Mouse (Mus musculus) skeletal muscle tissue, postnatal 0 days (tissue): ENCODE results near the gene Mansc1. TPM values are rescaled to one million over a fixed set of nuclear protein-coding genes. Genes with fewer than 3 reads are reported as not detected.

Experiments
- polyA plus RNA-seq: library from polyadenylated mRNA; unstranded; fragments of >200 nt; fragmentation: Nextera tagmentation; extraction: Ambion mirVana; gene quantifications from 2 replicates; pipeline ENCODE4 v1.2.1, GENCODE M21; 2015

Mansc1 gene
- polyA plus RNA-seq: 2.3 and 2.8 TPM in 2 replicates

DNA sequence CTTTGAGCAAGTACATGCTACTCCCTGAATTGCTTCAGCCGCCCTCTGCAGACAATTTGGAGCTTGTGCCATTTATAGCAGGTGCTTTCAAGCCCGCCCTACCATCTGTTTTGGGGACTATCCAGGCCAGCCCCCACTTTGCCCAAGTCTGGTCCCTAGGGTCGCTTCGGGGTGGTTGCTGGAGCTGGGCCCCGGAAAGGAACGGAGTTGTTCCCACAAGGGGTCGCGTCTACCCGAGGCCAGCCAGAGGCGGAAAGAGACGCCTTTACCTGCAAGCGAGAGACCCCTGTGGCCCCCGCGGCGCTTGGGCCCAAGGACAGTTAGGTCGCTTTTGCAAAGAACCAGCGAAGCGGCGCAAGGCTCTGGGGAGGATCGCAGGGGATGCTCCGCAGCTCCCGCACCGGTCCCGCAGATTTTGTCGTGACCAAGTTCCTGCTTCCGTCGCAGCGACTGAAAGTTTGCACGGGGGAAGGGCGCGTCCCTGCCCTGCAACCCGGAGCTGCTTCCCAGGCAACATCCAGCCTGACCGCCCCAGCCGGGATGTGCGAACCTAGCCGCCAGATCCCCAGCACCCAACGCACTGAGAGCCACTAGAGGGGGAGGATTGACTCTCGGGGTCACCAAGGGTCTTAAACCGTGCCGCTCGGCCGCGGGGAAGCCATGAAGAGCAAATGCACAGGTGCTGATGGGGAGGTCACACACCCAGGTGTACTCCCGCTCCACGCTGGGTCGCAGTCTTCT, at the start of gene Mansc1:
Mansc1 (minus strand) TSS at position 542 of the 741 bp plus-strand sequence.

DNA sequence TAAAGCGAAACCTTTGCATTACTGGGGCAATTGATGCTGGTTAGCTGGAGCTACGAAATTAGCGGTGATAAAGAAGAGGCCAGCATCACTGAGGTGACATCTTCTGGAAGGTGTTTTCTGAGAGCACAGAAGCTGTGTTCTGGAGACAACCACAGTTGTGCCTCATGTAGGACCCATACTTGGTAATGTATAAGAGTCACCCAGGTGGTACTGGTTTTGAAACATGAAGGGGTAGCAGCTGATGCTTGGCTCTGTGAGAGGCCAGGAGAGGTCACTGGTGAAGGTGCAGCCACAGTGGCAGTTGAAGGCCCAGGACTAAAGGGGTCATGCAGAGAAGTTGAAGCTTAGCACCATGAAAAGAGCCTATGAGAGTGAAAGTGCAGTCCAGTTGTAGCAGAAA, 6.9 kb upstream of the Mansc1 start, which contains the start of gene Borcs5:
Borcs5 (plus strand) TSS at position 301 of the 400 bp plus-strand sequence.

DNA sequence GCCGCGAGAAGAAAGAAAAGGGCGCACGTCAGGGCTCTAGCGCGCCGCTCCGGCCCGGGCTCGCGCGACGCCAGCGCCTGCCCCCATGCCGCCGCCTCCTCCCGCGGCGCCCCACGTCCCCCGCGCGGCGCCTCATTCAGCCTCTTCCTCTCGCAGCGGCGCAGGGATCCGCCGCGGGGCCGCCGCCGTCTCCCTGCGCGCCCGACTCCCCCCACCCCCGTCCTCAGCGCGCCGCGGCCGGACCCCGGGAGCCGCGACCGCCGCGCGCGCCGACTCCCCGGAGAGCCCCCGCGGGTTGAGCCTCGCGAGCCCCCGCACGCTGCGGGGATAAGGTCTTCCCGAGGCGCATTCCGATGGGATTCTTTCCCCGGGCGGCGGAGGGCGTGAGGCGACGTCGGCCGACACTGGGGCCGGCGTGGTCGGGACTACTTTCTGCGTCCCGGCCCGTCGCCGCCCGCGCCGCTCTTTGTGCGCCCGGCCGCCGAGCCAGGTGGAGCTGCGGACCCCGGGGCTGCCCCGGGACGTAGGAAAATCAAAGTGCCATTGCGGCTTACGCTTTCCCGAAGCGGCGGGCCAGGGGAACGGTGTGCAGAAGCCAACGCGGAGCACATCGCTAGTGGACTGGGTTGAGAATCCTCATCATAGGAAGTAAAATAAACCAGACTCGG, 65.3 kb downstream of the Mansc1 start, which contains the start of gene Lrp6:
Lrp6 (minus strand) TSS at position 148 of the 668 bp plus-strand sequence.

Other genes with a start within 250 kb of the Mansc1 start
- gene Bcl2l14, start 236.2 kb downstream of the Mansc1 start, polyA plus RNA-seq: 0.15 TPM in 1 of 2 replicates, not detected in the other
- gene Lrp6, start 65.5 kb downstream of the Mansc1 start, polyA plus RNA-seq: 13.3 and 14.8 TPM in 2 replicates
- gene Borcs5, start 7.0 kb upstream of the Mansc1 start, polyA plus RNA-seq: 14.6 and 18.1 TPM in 2 replicates
- 8.0 and 9.3 TPM in 2 replicates for gene Dusp16, start 160.1 kb upstream of the Mansc1 start, polyA plus RNA-seq
- gene Crebl2, start 197.7 kb upstream of the Mansc1 start, polyA plus RNA-seq: 2.1 and 2.4 TPM in 2 replicates